ENCODE assay signal across 28 mouse cellular contexts in genomic region chr2:127390352-127390751, GRCm38 (mm10). TPM values are rescaled to one million over a fixed set of nuclear protein-coding genes. Genes with fewer than 3 reads are reported as not detected.
A peak's percentile ranks its signal among the peaks of the same experiment; 100 is the strongest.
DNase-seq lines count a peak whose midpoint lies in the region; TF ChIP-seq lines count a peak whose summit lies in the region.
"Had no signal": no experiment of that assay in that cellular context is flagged by ENCODE, and none has a peak within 500 bp of the region (broad histone marks: within the 10 kb centered on the region; RNA-seq: fewer than 3 reads in every experiment).

No protein-coding gene starts in this region.

- no peaks in the 10 kb centered on the region for H3K36me3 ChIP-seq in kidney, adult 2 months (ENCODE audit: control insufficient read depth, insufficient read depth, low read length)
- H3K36me3 ChIP-seq: forebrain, embryonic 10.5 days; G1E; heart, embryonic 10.5 days; heart, embryonic 13.5 days had no signal

- TF ChIP-seq POLR2A in kidney, adult 2 months (IDR thresholded peaks at IDR 0.05; ENCODE audit: low read depth, low read length), result no peak

- TF ChIP-seq CTCF in kidney, adult 2 months (conservative IDR thresholded peaks at IDR 0.05; ENCODE audit: insufficient read depth, insufficient read length, low read depth, low read length), result no peak

- no peaks in the 10 kb centered on the region for H3K4me1 ChIP-seq in kidney, adult 2 months (ENCODE audit: control insufficient read depth, insufficient read depth, low read length)
- H3K4me1 ChIP-seq: forebrain, embryonic 10.5 days; forebrain, embryonic 13.5 days had no signal

- H3K4me3 ChIP-seq in kidney, adult 2 months (ENCODE audit: insufficient read depth, low read depth, low read length), result no peak overlapping the region
- H3K4me3 ChIP-seq: forebrain, embryonic 10.5 days; forebrain, embryonic 13.5 days; heart, adult 2 months; heart, embryonic 10.5 days; heart, embryonic 13.5 days had no signal

- no peak overlapping the region for H3K27ac ChIP-seq in kidney, adult 2 months (ENCODE audit: insufficient read depth, low read depth, low read length)
- H3K27ac ChIP-seq: forebrain, embryonic 10.5 days; forebrain, embryonic 13.5 days; heart, adult 2 months; heart, embryonic 10.5 days; heart, embryonic 13.5 days; hindbrain, embryonic 14.5 days had no signal

- 61% methylated on average over 3 of the region's 3 CpGs for whole genome bisulfite sequencing in kidney, adult 2 months

- peak; percentile 66 for DNase-seq in kidney, adult 2 months
- no peak for DNase-seq in kidney, postnatal 10 days
- DNase-seq in kidney, postnatal 25 days, result peak; percentile 53 to 59
- DNase-seq in kidney, postnatal 4 days, result no peak
- peak; percentile 2 for DNase-seq in lung, postnatal 25 days (ENCODE audit: low spot score)
- no peak for DNase-seq in lung, postnatal 14 days
- DNase-seq: adrenal gland, postnatal 10 days; adrenal gland, postnatal 36 days; B cell, adult 2 months; cerebellum, adult 18-20 months; cerebellum, adult 9-10 months; cerebellum, postnatal 14 days; gastrocnemius, postnatal 10 days; gastrocnemius, postnatal 36 days; heart, adult 2 months; heart, postnatal 14 days; heart, postnatal 4 days had no signal

- no peaks in the 10 kb centered on the region for H3K27me3 ChIP-seq in kidney, adult 2 months (replicated peaks; ENCODE audit: control insufficient read depth, insufficient read depth, low read length)
- H3K27me3 ChIP-seq: heart, embryonic 13.5 days had no signal

RNA-seq across cellular contexts. Expression of gene Adra2b, which starts 27.3 kb away (rescaled TPM):
- 64.7 and 68.2 TPM in 2 replicates for polyA plus RNA-seq in kidney, adult 2 months (2012; rRNA removed)
- polyA plus RNA-seq: G1E, Patski had no signal

RNA-seq across cellular contexts. Expression of gene Gpat2, which starts 34.6 kb away (rescaled TPM):
- 1.4 and 1.9 TPM in 2 replicates for polyA plus RNA-seq in kidney, adult 2 months (2012; rRNA removed)
- polyA plus RNA-seq: embryonic facial prominence, embryonic 11.5 days; G1E had no signal

RNA-seq across cellular contexts. Expression of gene Astl, which starts 51.9 kb away (rescaled TPM):
- polyA plus RNA-seq in kidney, adult 2 months (2012; rRNA removed), result not detected in 2 replicates
- polyA plus RNA-seq: forebrain, embryonic 10.5 days; forebrain, embryonic 13.5 days; forebrain, embryonic 16.5 days; G1E; heart, adult 2 months; heart, embryonic 13.5 days; heart, embryonic 16.5 days; hindbrain, embryonic 11.5 days; hindbrain, embryonic 14.5 days; Patski had no signal

RNA-seq across cellular contexts. Expression of gene Fahd2a, which starts 54.0 kb away (rescaled TPM):
- 71.9 and 86.5 TPM in 2 replicates for polyA plus RNA-seq in kidney, adult 2 months (2012; rRNA removed)

RNA-seq across cellular contexts. Expression of gene Dusp2, which starts 54.4 kb away (rescaled TPM):
- polyA plus RNA-seq in kidney, adult 2 months (2012; rRNA removed), result 1.0 and 5.7 TPM in 2 replicates
- polyA plus RNA-seq: G1E had no signal

Comparison
In these comparisons a context has a peak if more than half of its experiments do, and no peak if none do; other contexts are left out.
1. DNase-seq: peak in kidney, adult 2 months (single experiment), kidney, postnatal 25 days (2 of 2) and lung, postnatal 25 days (single experiment); none in kidney, postnatal 10 days (single experiment), kidney, postnatal 4 days (0 of 2) and lung, postnatal 14 days (single experiment).